Mouse (Mus musculus): ENCODE measurements at regions not wholly inside any gene's neighbourhood (a gene's known extent, or its start where the extent isn't known, plus 50 kb on each side); places are given as distances from the start of the nearest gene placed in this dataset.

DNA sequence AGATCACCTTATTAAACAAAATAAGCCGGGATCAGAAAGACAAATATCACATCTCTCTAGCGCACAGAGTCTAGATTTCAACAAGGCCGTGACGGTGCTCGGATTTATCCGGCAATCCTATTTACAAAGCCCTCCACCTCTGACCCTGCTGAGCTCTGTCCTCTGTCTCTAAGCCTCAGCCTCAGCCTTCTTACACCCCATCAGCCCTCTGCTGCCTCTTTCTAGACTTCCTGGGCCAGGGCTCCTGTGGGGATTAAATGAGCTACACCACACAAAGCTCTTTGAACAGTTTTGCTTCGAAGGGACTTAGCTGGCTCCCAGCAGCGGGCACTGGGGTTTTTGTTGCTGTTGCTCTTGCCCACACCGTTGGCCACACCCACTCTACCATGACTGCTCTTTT lies 211.8 kb downstream of the CK137956 start:
- TF ChIP-seq FLI1 (IDR thresholded peaks at IDR 0.05; ENCODE audit: low read length) (no peak), GATA1 (IDR thresholded peaks at IDR 0.05; ENCODE audit: borderline replicate concordance, low read length) (no peak)
